Mouse (Mus musculus) urinary bladder, adult 2 months (tissue): ENCODE data around the gene Wdr54. TPM values are rescaled to one million over a fixed set of nuclear protein-coding genes. Genes with fewer than 3 reads are reported as not detected.
A peak's percentile ranks its signal among the peaks of the same experiment; 100 is the strongest.

Experiments used
- DNase-seq: peaks from one replicate; pipeline ENCODE4 v3.0.0; 2022; ENCODE audit warnings: low spot score
- polyA plus RNA-seq: library from polyadenylated mRNA; depleted of rRNA; stranded (reverse); fragments of >200 nt; gene quantifications from 2 replicates; pipeline ENCODE4 v1.2.3, GENCODE M21; 2012; rRNA removed

Wdr54 gene
- polyA plus RNA-seq, 1 experiment, result 5.6 TPM

DNA sequence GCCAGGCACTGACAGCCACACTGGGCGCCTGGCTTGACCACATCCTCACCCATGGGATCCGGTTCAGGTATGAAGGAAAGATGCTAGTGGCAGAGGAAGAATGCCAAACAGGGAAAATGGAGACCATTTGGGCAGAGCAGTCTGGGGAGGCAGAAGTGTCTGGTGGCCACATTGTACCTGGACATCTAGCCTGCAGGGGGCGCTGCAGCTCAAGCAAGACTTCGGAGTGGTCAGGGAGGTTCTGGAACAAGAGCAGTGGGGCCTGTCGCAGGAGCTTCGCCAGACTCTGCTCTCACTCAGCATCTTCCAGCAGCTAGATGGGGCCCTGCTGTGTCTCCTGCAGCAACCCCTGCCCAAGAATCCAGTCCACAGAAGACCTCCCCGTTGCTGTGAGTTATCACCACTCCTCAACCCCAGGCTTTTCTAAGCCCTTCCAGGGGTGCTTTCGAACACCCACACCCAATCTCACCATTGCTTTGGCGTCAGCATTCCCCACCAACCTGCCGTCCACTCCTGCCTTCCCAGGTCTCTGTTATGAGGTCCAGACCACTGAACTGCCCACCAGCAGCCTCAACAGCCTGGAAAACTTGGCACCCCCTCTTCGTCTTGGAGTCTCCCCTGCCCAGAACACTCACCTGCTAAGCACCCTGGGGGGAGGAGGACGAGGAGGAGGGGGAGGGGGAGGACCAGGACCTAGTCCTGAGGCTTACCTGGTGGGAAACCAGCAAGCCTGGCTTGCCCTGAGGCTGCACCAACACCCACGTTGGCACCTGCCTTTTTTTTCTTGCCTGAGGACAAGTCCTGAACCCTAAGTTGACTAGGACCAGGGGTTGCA is 48.4 kb downstream of the Wdr54 start:
- DNase-seq, result no peak

- DNase-seq, result no peak
Observed at GRCm38 (mm10) chr6:83104158-83104557, 52.0 kb downstream of the Wdr54 start.

DNA sequence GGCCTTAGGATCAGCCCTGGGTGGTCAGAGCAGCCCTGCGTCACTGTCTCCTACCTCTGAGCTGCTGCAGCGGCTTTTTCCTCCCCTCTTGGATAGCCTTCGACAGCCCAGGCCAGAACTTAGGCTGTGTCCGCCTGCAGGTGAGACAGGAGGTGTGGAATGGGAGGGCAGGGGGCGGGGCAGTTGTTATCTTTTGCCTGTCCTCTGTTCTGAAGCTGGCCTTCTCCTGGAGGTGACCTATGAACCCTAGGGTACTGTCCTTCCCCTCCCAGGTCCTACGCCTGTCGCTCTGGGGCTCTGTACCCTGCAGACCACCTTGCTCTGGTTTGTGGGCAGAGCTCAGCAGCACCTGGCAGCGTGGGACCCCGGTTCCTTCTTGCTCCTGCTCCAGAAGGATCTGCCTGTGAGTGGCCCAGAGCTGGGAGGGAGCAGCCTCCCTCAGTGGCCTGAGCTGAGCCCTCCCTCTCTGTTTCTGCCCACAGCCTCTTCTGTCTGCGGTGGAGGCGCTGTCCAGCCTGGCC is 53.0 kb downstream of the Wdr54 start:
- DNase-seq, result no peak

DNA sequence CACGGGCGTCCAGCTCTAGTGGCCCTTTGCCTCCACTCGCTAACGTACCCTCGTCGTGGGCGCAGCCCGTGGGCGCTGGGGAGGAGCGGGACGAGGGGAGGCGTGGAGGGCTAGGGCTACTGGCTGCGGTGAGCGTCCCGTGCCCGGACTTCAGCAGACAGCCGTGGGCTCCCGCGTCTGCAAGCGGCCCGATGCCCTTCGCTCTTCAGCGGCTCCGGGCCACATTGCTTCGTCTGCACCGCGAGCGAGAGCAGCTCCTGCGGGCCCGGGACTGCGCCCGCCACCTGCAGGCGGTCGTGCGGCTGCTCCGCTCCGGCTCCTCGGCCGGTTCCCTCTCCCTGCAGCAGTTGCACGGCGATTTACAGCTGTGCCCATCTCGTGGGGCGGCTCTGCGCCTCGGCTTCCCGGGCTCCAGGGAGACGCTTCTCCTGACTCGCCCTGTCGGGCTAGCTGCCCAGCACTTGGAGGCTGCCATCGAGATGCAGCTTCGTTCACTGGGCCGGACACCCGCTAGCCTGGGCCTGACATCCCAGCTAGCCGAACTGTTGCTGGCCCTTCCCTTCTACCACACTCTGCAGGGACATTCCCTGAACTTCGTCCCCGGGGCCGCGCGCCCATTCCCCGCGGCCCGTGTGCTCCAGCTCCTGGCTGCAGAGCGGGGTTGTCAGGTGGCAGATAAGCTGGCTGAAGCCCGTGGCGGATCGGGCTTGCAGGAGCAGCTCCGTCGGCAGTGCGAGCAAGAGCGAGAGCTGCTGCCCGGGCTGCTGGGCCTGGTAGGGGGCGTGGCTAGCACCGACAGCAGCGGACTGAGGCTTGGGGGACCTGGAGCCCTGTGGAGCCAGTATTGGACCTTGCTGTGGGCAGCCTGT is 54.3 kb downstream of the Wdr54 start:
- no peak for DNase-seq

DNA sequence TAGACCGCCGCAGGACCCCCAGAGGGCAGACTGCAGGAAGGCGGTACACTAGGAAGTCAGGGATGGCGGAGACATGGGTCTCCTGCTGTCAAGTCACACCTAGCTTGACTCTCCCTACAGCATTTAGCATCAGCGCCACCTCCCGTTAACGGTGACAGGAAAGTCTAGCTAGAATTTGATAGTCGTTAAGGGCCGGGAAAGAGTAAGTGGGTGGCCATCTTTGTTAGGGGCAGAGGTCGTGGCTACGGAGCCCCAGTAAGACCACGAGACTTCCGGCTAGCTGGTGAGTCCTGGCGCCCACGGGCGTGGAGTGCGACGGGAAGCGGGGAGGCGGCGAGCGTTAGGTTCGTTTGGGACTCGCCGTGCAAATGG is 54.9 kb downstream of the Wdr54 start, which contains the start of the genes Ccdc142 and Gm42688:
Gene Ccdc142, plus strand, starts transcription at position 286 of the 372 bp plus-strand sequence.
Gene Gm42688, plus strand, starts transcription at position 302 of the 372 bp plus-strand sequence.
- DNase-seq, result peak; percentile 67

Other genes starting within 250 kb of the Wdr54 start
- gene Sema4f, start 216.6 kb downstream of the Wdr54 start, polyA plus RNA-seq, result 0.31 and 0.43 TPM in 2 replicates
- 0.30 and 0.62 TPM in 2 replicates for gene M1ap, start 209.5 kb downstream of the Wdr54 start, polyA plus RNA-seq
- 18.3 and 20.8 TPM in 2 replicates for gene Dok1, start 122.9 kb downstream of the Wdr54 start, polyA plus RNA-seq
- gene Loxl3, start 122.2 kb downstream of the Wdr54 start, polyA plus RNA-seq, result 20.2 and 20.7 TPM in 2 replicates
- gene Aup1, start 101.9 kb downstream of the Wdr54 start, polyA plus RNA-seq, result 189 and 247 TPM in 2 replicates
- gene Htra2, start 101.1 kb downstream of the Wdr54 start, polyA plus RNA-seq, result 46.4 and 67.3 TPM in 2 replicates
- 3.4 and 4.9 TPM in 2 replicates for gene Dqx1, start 98.6 kb downstream of the Wdr54 start, polyA plus RNA-seq
- 0.15 and 0.29 TPM in 2 replicates for gene Tlx2, start 86.1 kb downstream of the Wdr54 start, polyA plus RNA-seq
- 28.5 and 35.8 TPM in 2 replicates for gene Pcgf1, start 78.5 kb downstream of the Wdr54 start, polyA plus RNA-seq
- gene Lbx2, start 70.0 kb downstream of the Wdr54 start, polyA plus RNA-seq, result 0.84 and 1.0 TPM in 2 replicates
- gene Ccdc142, start 54.8 kb downstream of the Wdr54 start, polyA plus RNA-seq, result 3.1 and 4.5 TPM in 2 replicates
- 5.0 and 6.1 TPM in 2 replicates for gene Gm42688, start 54.8 kb downstream of the Wdr54 start, polyA plus RNA-seq
- 64.9 and 84.8 TPM in 2 replicates for gene Mrpl53, start 47.4 kb downstream of the Wdr54 start, polyA plus RNA-seq
- gene Mogs, start 40.9 kb downstream of the Wdr54 start, polyA plus RNA-seq, result 29.7 and 40.3 TPM in 2 replicates
- gene Wbp1, start 34.8 kb downstream of the Wdr54 start, polyA plus RNA-seq, result 85.6 and 89.2 TPM in 2 replicates
- gene Ino80b, start 31.0 kb downstream of the Wdr54 start, polyA plus RNA-seq, result 25.2 and 25.5 TPM in 2 replicates
- gene Rtkn, start 20.9 kb downstream of the Wdr54 start, polyA plus RNA-seq, result 20.7 and 22.1 TPM in 2 replicates
- gene 1700003E16Rik, start within 50 bp of the Wdr54 start, polyA plus RNA-seq, result 1.2 and 1.5 TPM in 2 replicates
- gene Dctn1, start 9.5 kb upstream of the Wdr54 start, polyA plus RNA-seq, result 97.9 and 119 TPM in 2 replicates
- gene Slc4a5, start 63.4 kb upstream of the Wdr54 start, polyA plus RNA-seq, result 0.06 TPM in 1 of 2 replicates, not detected in the other
- 3.2 and 4.4 TPM in 2 replicates for gene Mthfd2, start 169.5 kb upstream of the Wdr54 start, polyA plus RNA-seq
- 55.1 and 57.1 TPM in 2 replicates for gene Mob1a, start 169.6 kb upstream of the Wdr54 start, polyA plus RNA-seq
- 57.9 and 67.0 TPM in 2 replicates for gene Bola3, start 192.8 kb upstream of the Wdr54 start, polyA plus RNA-seq